Comparison of ENCODE assay signal across 13 mouse cellular contexts in genomic region chr4:55141923-55142732, GRCm38 (mm10).
DNase-seq lines count a peak whose midpoint lies in the region; ATAC-seq lines count a peak whose summit lies in the region.
"Had no signal": no experiment of that assay in that cellular context is flagged by ENCODE, and none has a peak within 500 bp of the region (broad histone marks: within the 10 kb centered on the region; RNA-seq: fewer than 3 reads in every experiment).

No protein-coding gene starts in this region.

- DNase-seq in adrenal gland, adult (ENCODE audit: inconsistent age in 2 of 2, low spot score in 1 of 2): peak; percentile 70 to 93
- no peak for DNase-seq in adrenal gland, postnatal 25 days
- no peak for DNase-seq in lung, postnatal 25 days (ENCODE audit: low spot score)
- DNase-seq in c-Kit-positive CD71-negative TER-119-negative erythroid progenitor cells, embryonic 14.5 days (ENCODE audit: low read depth): peak; percentile 16
- DNase-seq in heart, postnatal 36 days: peak; percentile 5 to 13
- DNase-seq in cerebellum, postnatal 36 days: no peak
- DNase-seq in layer of hippocampus, postnatal 10 days (ENCODE audit: low spot score in 2 of 2): no peak
- DNase-seq: cerebellum, postnatal 10 days; midbrain, embryonic 14.5 days had no signal

- 0 out of 2 replicates have a peak, but pooled peaks cover 2% of the 10 kb centered on the region for H3K9me3 ChIP-seq in lung, embryonic 16.5 days (ENCODE audit: control insufficient read depth, low read length)
- H3K9me3 ChIP-seq: limb, embryonic 10.5 days; stomach, embryonic 15.5 days had no signal

- H3K36me3 ChIP-seq in lung, embryonic 16.5 days (ENCODE audit: control insufficient read depth, insufficient read depth, low read length): no peaks in the 10 kb centered on the region
- H3K36me3 ChIP-seq: limb, embryonic 10.5 days; stomach, embryonic 15.5 days had no signal

- no peaks in the 10 kb centered on the region for H3K4me1 ChIP-seq in lung, embryonic 16.5 days (replicated peaks; ENCODE audit: control insufficient read depth, insufficient read depth, low read length)
- H3K4me1 ChIP-seq: stomach, embryonic 15.5 days had no signal

- no peak overlapping the region for H3K4me2 ChIP-seq in lung, embryonic 16.5 days (ENCODE audit: low read depth, low read length)
- H3K4me2 ChIP-seq: stomach, embryonic 15.5 days had no signal

- H3K27ac ChIP-seq in lung, embryonic 16.5 days (ENCODE audit: low read length): no peak overlapping the region
- H3K27ac ChIP-seq: limb, embryonic 10.5 days; stomach, embryonic 15.5 days had no signal

- no peak overlapping the region for H3K9ac ChIP-seq in lung, embryonic 16.5 days (ENCODE audit: low read length)
- H3K9ac ChIP-seq: stomach, embryonic 15.5 days had no signal

- intact Hi-C loops in heart, postnatal 36 days (cut with DNase I): no loop called here

- no peaks in the 10 kb centered on the region for H3K27me3 ChIP-seq in lung, embryonic 16.5 days (ENCODE audit: control insufficient read depth, insufficient read depth, low read depth, low read length)
- H3K27me3 ChIP-seq: stomach, embryonic 15.5 days had no signal

- H3K4me3 ChIP-seq in lung, embryonic 16.5 days (ENCODE audit: low read length): no peak overlapping the region
- H3K4me3 ChIP-seq: limb, embryonic 10.5 days; stomach, embryonic 15.5 days had no signal

- 74% methylated on average over 8 of the region's 8 CpGs for WGBS in lung, embryonic 16.5 days

- ATAC-seq in lung, embryonic 16.5 days (ENCODE audit: low read depth): peak; percentile 31; the same call in 1 of the 2 replicates
- ATAC-seq: forebrain, embryonic 14.5 days had no signal

Comparison
In these comparisons a context has a peak if more than half of its experiments do, and no peak if none do; other contexts are left out.
1. DNase-seq: peak in adrenal gland, adult (2 of 2), c-Kit-positive CD71-negative TER-119-negative erythroid progenitor cells, embryonic 14.5 days (single experiment) and heart, postnatal 36 days (2 of 2); none in adrenal gland, postnatal 25 days (single experiment), lung, postnatal 25 days (single experiment), cerebellum, postnatal 36 days (0 of 2) and layer of hippocampus, postnatal 10 days (0 of 2).